ENCODE assay signal across 15 mouse cellular contexts in genomic region chr14:20203301-20203700, GRCm38 (mm10). TPM values are rescaled to one million over a fixed set of nuclear protein-coding genes. Genes with fewer than 3 reads are reported as not detected.
DNase-seq lines count a peak whose midpoint lies in the region; ATAC-seq and TF ChIP-seq lines count a peak whose summit lies in the region.
"Had no signal": no experiment of that assay in that cellular context is flagged by ENCODE, and none has a peak within 500 bp of the region (broad histone marks: within the 10 kb centered on the region; RNA-seq: fewer than 3 reads in every experiment).

No protein-coding gene starts in this region.

- no peak overlapping the region for H3K27ac ChIP-seq in forebrain, postnatal 0 days (ENCODE audit: low read depth, low read length)
- H3K27ac ChIP-seq in forebrain, embryonic 14.5 days (ENCODE audit: low read depth, low read length) = no peak overlapping the region
- no peak overlapping the region for H3K27ac ChIP-seq in midbrain, embryonic 11.5 days (ENCODE audit: low read depth, low read length)
- no peak overlapping the region for H3K27ac ChIP-seq in midbrain, embryonic 15.5 days
- H3K27ac ChIP-seq: liver, embryonic 13.5 days had no signal

- peak; percentile 36; the same call in 1 of the 2 replicates for ATAC-seq in forebrain, postnatal 0 days
- ATAC-seq in forebrain, embryonic 14.5 days = no peak
- ATAC-seq in midbrain, embryonic 11.5 days (ENCODE audit: low FRiP score) = no peak
- ATAC-seq in midbrain, embryonic 15.5 days (replicated peaks) = no peak
- ATAC-seq in megakaryocyte-erythroid progenitor cell, adult 5-6 weeks (replicated peaks; ENCODE audit: low FRiP score, low TSS enrichment, poor library complexity, severe bottlenecking) = peak; percentile 65; the same call in 1 of the 2 replicates
- ATAC-seq: inflammation-experienced regulatory T-cells, adult 6 months; lung, postnatal 0 days had no signal

- WGBS in forebrain, postnatal 0 days = 53% methylated on average over 4 of the region's 4 CpGs
- WGBS in forebrain, embryonic 14.5 days = 53% methylated on average over 4 of the region's 4 CpGs
- 64% methylated on average over 4 of the region's 4 CpGs for WGBS in midbrain, embryonic 11.5 days
- 64% methylated on average over 4 of the region's 4 CpGs for WGBS in midbrain, embryonic 15.5 days

- H3K9ac ChIP-seq in forebrain, postnatal 0 days = no peak overlapping the region
- no peak overlapping the region for H3K9ac ChIP-seq in forebrain, embryonic 14.5 days (ENCODE audit: low read length)
- no peak overlapping the region for H3K9ac ChIP-seq in midbrain, embryonic 11.5 days (ENCODE audit: low read length)
- no peak overlapping the region for H3K9ac ChIP-seq in midbrain, embryonic 15.5 days
- H3K9ac ChIP-seq: liver, embryonic 13.5 days had no signal

- no peaks in the 10 kb centered on the region for H3K36me3 ChIP-seq in forebrain, postnatal 0 days (ENCODE audit: insufficient read depth)
- H3K36me3 ChIP-seq in forebrain, embryonic 14.5 days (ENCODE audit: control insufficient read depth, insufficient read depth, low read length) = no peaks in the 10 kb centered on the region
- no peaks in the 10 kb centered on the region for H3K36me3 ChIP-seq in midbrain, embryonic 11.5 days (ENCODE audit: control insufficient read depth, insufficient read depth, low read length)
- H3K36me3 ChIP-seq in midbrain, embryonic 15.5 days (replicated peaks) = no peaks in the 10 kb centered on the region
- H3K36me3 ChIP-seq: liver, embryonic 13.5 days had no signal

- H3K27me3 ChIP-seq in forebrain, postnatal 0 days (ENCODE audit: insufficient read depth, low read length) = no peaks in the 10 kb centered on the region
- no peaks in the 10 kb centered on the region for H3K27me3 ChIP-seq in forebrain, embryonic 14.5 days (replicated peaks; ENCODE audit: control insufficient read depth, insufficient read depth, low read length)
- H3K27me3 ChIP-seq in midbrain, embryonic 11.5 days (ENCODE audit: control insufficient read depth, insufficient read depth, low read length) = peaks cover 2% of the 10 kb centered on the region; the same call in 1 of the 2 replicates
- H3K27me3 ChIP-seq in midbrain, embryonic 15.5 days (replicated peaks) = no peaks in the 10 kb centered on the region
- H3K27me3 ChIP-seq: liver, embryonic 13.5 days had no signal

- H3K4me3 ChIP-seq in forebrain, postnatal 0 days (ENCODE audit: low read depth, low read length) = no peak overlapping the region
- H3K4me3 ChIP-seq in forebrain, embryonic 14.5 days (ENCODE audit: low read depth, low read length) = no peak overlapping the region
- H3K4me3 ChIP-seq in midbrain, embryonic 11.5 days (ENCODE audit: low read depth, low read length) = no peak overlapping the region
- H3K4me3 ChIP-seq in midbrain, embryonic 15.5 days = no peak overlapping the region
- H3K4me3 ChIP-seq: liver, embryonic 13.5 days; megakaryocyte, embryonic 14.5 days had no signal

- TF ChIP-seq CTCF in forebrain, postnatal 0 days (IDR thresholded peaks at IDR 0.05; ENCODE audit: low read depth) = no peak

- H3K4me2 ChIP-seq in forebrain, postnatal 0 days (ENCODE audit: low read depth) = no peak overlapping the region
- H3K4me2 ChIP-seq in forebrain, embryonic 14.5 days (ENCODE audit: low read length) = no peak overlapping the region
- no peak overlapping the region for H3K4me2 ChIP-seq in midbrain, embryonic 11.5 days
- no peak overlapping the region for H3K4me2 ChIP-seq in midbrain, embryonic 15.5 days
- H3K4me2 ChIP-seq: heart, embryonic 11.5 days; liver, embryonic 13.5 days had no signal

- no peaks in the 10 kb centered on the region for H3K9me3 ChIP-seq in forebrain, postnatal 0 days (ENCODE audit: low read length)
- no peaks in the 10 kb centered on the region for H3K9me3 ChIP-seq in forebrain, embryonic 14.5 days (replicated peaks; ENCODE audit: control insufficient read depth, low read length)
- H3K9me3 ChIP-seq in midbrain, embryonic 11.5 days (ENCODE audit: control insufficient read depth, low read length) = no peaks in the 10 kb centered on the region
- no peaks in the 10 kb centered on the region for H3K9me3 ChIP-seq in midbrain, embryonic 15.5 days
- H3K9me3 ChIP-seq: liver, embryonic 13.5 days; megakaryocyte, embryonic 14.5 days had no signal

- H3K4me1 ChIP-seq in forebrain, postnatal 0 days (ENCODE audit: insufficient read depth) = no peaks in the 10 kb centered on the region
- peaks cover 3% of the 10 kb centered on the region; the same call in 1 of the 2 replicates for H3K4me1 ChIP-seq in forebrain, embryonic 14.5 days (ENCODE audit: control insufficient read depth, insufficient read depth, low read length)
- peaks cover 3% of the 10 kb centered on the region for H3K4me1 ChIP-seq in midbrain, embryonic 11.5 days (ENCODE audit: control insufficient read depth, insufficient read depth, low read length)
- H3K4me1 ChIP-seq in midbrain, embryonic 15.5 days = no peaks in the 10 kb centered on the region

- no peak for DNase-seq in forebrain, postnatal 0 days
- no peak for DNase-seq in forebrain, embryonic 14.5 days (ENCODE audit: low spot score)
- peak; percentile 83 for DNase-seq in midbrain, embryonic 11.5 days (ENCODE audit: low spot score, missing footprints)
- peak; percentile 27 for DNase-seq in MEL-GATA-1-ER (ENCODE audit: extremely low read depth, low read depth)
- DNase-seq in urinary bladder, postnatal 10 days (ENCODE audit: low spot score) = no peak
- no peak for DNase-seq in adrenal gland, adult 2 months
- DNase-seq: heart, postnatal 14 days; liver, embryonic 13.5 days; thymus, adult 18-20 months had no signal

RNA-seq across cellular contexts. Expression of gene Kcnk5, which starts 21.7 kb away (rescaled TPM):
- 0.76 and 1.0 TPM in 2 replicates for total RNA-seq in forebrain, postnatal 0 days (2014; rRNA removed)
- 0.63 and 0.71 TPM in 2 replicates for polyA plus RNA-seq in forebrain, postnatal 0 days (2015; fragmentation: Nextera tagmentation; extraction: Ambion mirVana)
- 2.5 and 3.1 TPM in 2 replicates for polyA plus RNA-seq in forebrain, embryonic 14.5 days (2014; fragmentation: Nextera tagmentation; extraction: Ambion mirVana)
- polyA plus RNA-seq in midbrain, embryonic 11.5 days (2014; fragmentation: Nextera tagmentation; extraction: Ambion mirVana) = 4.5 and 6.6 TPM in 2 replicates
- 1.1 and 1.3 TPM in 2 replicates for polyA plus RNA-seq in midbrain, embryonic 15.5 days (2015; fragmentation: Nextera tagmentation; extraction: Ambion mirVana)
- 7.4 and 7.7 TPM in 2 replicates for total RNA-seq in megakaryocyte-erythroid progenitor cell, adult 5-6 weeks (2014; fragmentation: Nextera tagmentation)
- total RNA-seq in megakaryocyte-erythroid progenitor cell, adult 5-6 weeks (2017) = 5.4 and 9.4 TPM in 2 replicates
- total RNA-seq in adrenal gland, adult 2 months (2021) = 1 to 10 TPM; 8.6 to 9.5 TPM
- 6.4 and 9.8 TPM in 2 replicates for polyA plus RNA-seq in adrenal gland, adult 2 months (2012; rRNA removed)

Comparison
In these comparisons a context has a peak if more than half of its experiments do, and no peak if none do; other contexts are left out.
1. ATAC-seq: peak in forebrain, postnatal 0 days (single experiment) and megakaryocyte-erythroid progenitor cell, adult 5-6 weeks (single experiment); none in forebrain, embryonic 14.5 days (single experiment), midbrain, embryonic 11.5 days (single experiment) and midbrain, embryonic 15.5 days (single experiment).
2. DNase-seq: peak in midbrain, embryonic 11.5 days (single experiment) and MEL-GATA-1-ER (single experiment); none in forebrain, postnatal 0 days (single experiment), forebrain, embryonic 14.5 days (single experiment), urinary bladder, postnatal 10 days (single experiment) and adrenal gland, adult 2 months (single experiment).